Mouse (Mus musculus) macrophage (primary cell): ENCODE data around the gene Hist1h2be. TPM values are rescaled to one million over a fixed set of nuclear protein-coding genes. Genes with fewer than 3 reads are reported as not detected.
"Not testable (repeated sequence)": the region's sequence is repeated elsewhere in the genome, so short reads cannot be mapped to it uniquely, and the experiment has no call there.

Experiments used
- H3K27ac ChIP-seq: fragments of 350-480 bp; formaldehyde crosslinking; 2 replicates; pipeline ENCODE4 v1.9.0; 2021
- H3K36me3 ChIP-seq: fragments of 350-480 bp; formaldehyde crosslinking; 2 replicates; pipeline ENCODE4 v1.9.0; 2021; ENCODE audit errors: inconsistent target
- H3K4me3 ChIP-seq: fragments of 350-480 bp; formaldehyde crosslinking; 2 replicates; pipeline ENCODE4 v1.9.0; 2021; ENCODE audit errors: inconsistent target
- H3K79me2 ChIP-seq: fragments of 350-480 bp; formaldehyde crosslinking; 2 replicates; pipeline ENCODE4 v1.9.0; 2021; ENCODE audit errors: inconsistent target
- WGBS: methylation state at CpG from one replicate; pipeline ENCODE4 v1.1.7; 2026; ENCODE audit warnings: inconsistent platforms; ENCODE audit not compliant: missing documents; 5-methylcytosine and 5-hydroxymethylcytosine counted together
- polyA plus RNA-seq: library from polyadenylated mRNA; stranded (reverse); fragments of 250-400 nt; gene quantifications from 3 replicates; pipeline ENCODE4 v1.2.4, GENCODE M21; 2018; ENCODE audit warnings: inconsistent platforms

The Hist1h2be gene
- polyA plus RNA-seq, 1 experiment from 2014 or later = 0.76 TPM

DNA sequence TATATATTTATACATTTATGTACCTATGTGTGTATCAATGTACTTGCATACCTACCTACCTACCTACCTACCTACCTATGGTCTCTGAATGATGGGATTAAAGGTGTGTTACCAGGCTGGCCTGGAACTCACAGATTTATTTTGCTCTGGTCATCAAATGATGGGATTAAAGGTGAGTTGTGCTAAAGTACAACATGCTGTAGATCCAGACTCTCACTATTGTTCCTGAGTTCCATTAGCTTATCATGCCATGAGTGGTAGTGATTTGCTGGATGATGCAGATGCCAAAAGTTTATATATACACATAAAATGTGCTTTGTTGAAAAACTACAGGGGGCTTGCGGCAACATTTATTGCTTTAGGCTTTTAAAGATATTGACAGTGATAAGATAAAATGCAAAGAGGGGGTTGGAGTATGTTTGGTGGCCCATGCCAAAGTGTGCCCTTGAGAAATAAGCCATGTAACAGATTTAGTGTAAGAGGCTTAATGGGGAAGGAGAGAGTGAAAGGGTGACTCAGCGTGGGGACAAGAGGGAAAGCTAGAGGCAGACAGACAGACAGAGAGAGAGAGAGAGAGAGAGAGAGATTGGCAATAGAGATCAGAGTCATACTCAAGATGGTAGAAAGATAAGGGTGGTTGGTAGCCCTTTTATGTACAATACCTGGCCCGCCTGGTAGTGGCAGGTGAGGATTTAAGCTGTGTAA lies 83.8 kb downstream of the Hist1h2be start:
- peak overlapping the region; percentile 51; the same call in 1 of the 2 replicates for H3K27ac ChIP-seq
- H3K36me3 ChIP-seq = no peaks in the 10 kb centered on the region
- 75% methylated on average over 2 of the region's 3 CpGs for WGBS
- no peaks in the 10 kb centered on the region for H3K79me2 ChIP-seq
- peak overlapping the region; percentile 39; the same call in 1 of the 2 replicates for H3K4me3 ChIP-seq

GRCm38 (mm10) chr13:23536076-23536822 lies 84.7 kb downstream of the Hist1h2be start:
- peak overlapping the region; percentile 39 for H3K4me3 ChIP-seq
- H3K36me3 ChIP-seq = no peaks in the 10 kb centered on the region
- peak overlapping the region; percentile 51 for H3K27ac ChIP-seq
- WGBS = 45% methylated on average over 7 of the region's 7 CpGs
- no peaks in the 10 kb centered on the region for H3K79me2 ChIP-seq

GRCm38 (mm10) chr13:23535137-23536075 lies 85.5 kb downstream of the Hist1h2be start, which contains the start of gene Hist1h3g:
Gene Hist1h3g, plus strand, starts transcription at chr13:23535422.
- peak within 1 kb of the TSS; percentile 41 for H3K4me3 ChIP-seq
- WGBS = under 1% methylated on average over 22 of the region's 62 CpGs
- H3K79me2 ChIP-seq, H3K36me3 ChIP-seq: not testable (repeated sequence)
- H3K27ac ChIP-seq = peak within 1 kb of the TSS; percentile 89

- no peaks in the 10 kb centered on the region for H3K79me2 ChIP-seq
- H3K27ac ChIP-seq = peak overlapping the region; percentile 89
- 1% methylated on average over 15 of the region's 15 CpGs for WGBS
- H3K4me3 ChIP-seq = peak overlapping the region; percentile 41
- H3K36me3 ChIP-seq = no peaks in the 10 kb centered on the region
Observed at GRCm38 (mm10) chr13:23534368-23535131, 86.4 kb downstream of the Hist1h2be start.

Other genes starting within 250 kb of the Hist1h2be start
- gene Abt1, start 197.3 kb downstream of the Hist1h2be start, polyA plus RNA-seq = 3.5 to 4.4 TPM (median 3.7 TPM) in 3 replicates
- not detected in 3 replicates for gene Btn1a1, start 155.2 kb downstream of the Hist1h2be start, polyA plus RNA-seq
- gene Btn2a2, start 132.3 kb downstream of the Hist1h2be start, polyA plus RNA-seq = not detected in 3 replicates
- gene Hist1h4h, start 90.1 kb downstream of the Hist1h2be start, polyA plus RNA-seq = 1.0 to 1.9 TPM in 2 of 3 replicates, not detected in the other
- not detected in 3 replicates for gene Hist1h2af, start 87.2 kb downstream of the Hist1h2be start, polyA plus RNA-seq
- gene Hist1h3g, start 85.7 kb downstream of the Hist1h2be start, polyA plus RNA-seq = not detected in 3 replicates
- 0.09 to 0.34 TPM (median 0.15 TPM) in 3 replicates for gene Hist1h2bh, start 77.7 kb downstream of the Hist1h2be start, polyA plus RNA-seq
- gene Hist1h3f, start 77.1 kb downstream of the Hist1h2be start, polyA plus RNA-seq = not detected in 3 replicates
- not detected in 3 replicates for gene Hist1h4f, start 69.5 kb downstream of the Hist1h2be start, polyA plus RNA-seq
- gene Hist1h1d, start 67.9 kb downstream of the Hist1h2be start, polyA plus RNA-seq = 0.05 to 0.10 TPM (median 0.10 TPM) in 3 replicates
- 0.26 TPM in 1 of 3 replicates, not detected in the others for gene Hist1h3e, start 58.8 kb downstream of the Hist1h2be start, polyA plus RNA-seq
- 0.70 to 2.0 TPM (median 0.90 TPM) in 3 replicates for gene Hist1h2ae, start 49.9 kb downstream of the Hist1h2be start, polyA plus RNA-seq
- gene Hist1h2bg, start 49.7 kb downstream of the Hist1h2be start, polyA plus RNA-seq = 0.65 to 7.9 TPM (median 2.9 TPM) in 3 replicates
- not detected in 3 replicates for gene Hist1h2bf, start 46.9 kb downstream of the Hist1h2be start, polyA plus RNA-seq
- not detected in 3 replicates for gene Hist1h2ad, start 46.7 kb downstream of the Hist1h2be start, polyA plus RNA-seq
- 0.13 to 1.1 TPM in 2 of 3 replicates, not detected in the other for gene Hist1h3d, start 45.4 kb downstream of the Hist1h2be start, polyA plus RNA-seq
- gene Hist1h4d, start 39.5 kb downstream of the Hist1h2be start, polyA plus RNA-seq = 0.13 TPM in 1 of 3 replicates, not detected in the others
- gene Hist1h1e, start 1.4 kb upstream of the Hist1h2be start, polyA plus RNA-seq = 0.16 to 0.34 TPM (median 0.26 TPM) in 3 replicates
- gene Hist1h2ac, start 62.8 kb upstream of the Hist1h2be start, polyA plus RNA-seq = 0.20 to 0.36 TPM (median 0.33 TPM) in 3 replicates
- 101 to 170 TPM (median 160 TPM) in 3 replicates for gene Hist1h2bc, start 63.1 kb upstream of the Hist1h2be start, polyA plus RNA-seq
- not detected in 3 replicates for gene Hist1h1t, start 74.7 kb upstream of the Hist1h2be start, polyA plus RNA-seq
- gene Hist1h4c, start 77.3 kb upstream of the Hist1h2be start, polyA plus RNA-seq = 0.53 TPM in 1 of 3 replicates, not detected in the others
- gene Hfe, start 89.7 kb upstream of the Hist1h2be start, polyA plus RNA-seq = 27.7 to 67.4 TPM (median 36.4 TPM) in 3 replicates
- 72.8 to 156 TPM (median 87.8 TPM) in 3 replicates for gene Hist1h1c, start 117.7 kb upstream of the Hist1h2be start, polyA plus RNA-seq
- not detected in 3 replicates for gene Hist1h3c, start 124.5 kb upstream of the Hist1h2be start, polyA plus RNA-seq
- gene Hist1h2bb, start 125.6 kb upstream of the Hist1h2be start, polyA plus RNA-seq = not detected in 3 replicates
- not detected in 3 replicates for gene Hist1h2ab, start 130.0 kb upstream of the Hist1h2be start, polyA plus RNA-seq
- not detected in 3 replicates for gene Hist1h3b, start 131.1 kb upstream of the Hist1h2be start, polyA plus RNA-seq
- 0.99 TPM in 1 of 3 replicates, not detected in the others for gene Hist1h4b, start 135.9 kb upstream of the Hist1h2be start, polyA plus RNA-seq
- gene Hist1h4a, start 140.1 kb upstream of the Hist1h2be start, polyA plus RNA-seq = not detected in 3 replicates
- not detected in 3 replicates for gene Hist1h3a, start 141.3 kb upstream of the Hist1h2be start, polyA plus RNA-seq
- 0.43 TPM in 1 of 3 replicates, not detected in the others for gene Hist1h1a, start 142.5 kb upstream of the Hist1h2be start, polyA plus RNA-seq
- not detected in 3 replicates for gene Trim38, start 148.8 kb upstream of the Hist1h2be start, polyA plus RNA-seq
- gene Slc17a2, start 185.9 kb upstream of the Hist1h2be start, polyA plus RNA-seq = not detected in 3 replicates
- gene Slc17a3, start 218.3 kb upstream of the Hist1h2be start, polyA plus RNA-seq = not detected in 3 replicates
- not detected in 3 replicates for gene Slc17a1, start 246.6 kb upstream of the Hist1h2be start, polyA plus RNA-seq